Mouse (Mus musculus): Measurements from ENCODE around the gene Gcn1l1. TPM values are rescaled to one million over a fixed set of nuclear protein-coding genes. Genes with fewer than 3 reads are reported as not detected.
"Not testable (repeated sequence)": the region's sequence is repeated elsewhere in the genome, so short reads cannot be mapped to it uniquely, and the experiment has no call there.

The Gcn1l1 gene
- polyA plus RNA-seq (2014; fragmentation: Nextera tagmentation; extraction: Ambion mirVana) = 44.3 and 56.0 TPM in 2 replicates

DNA sequence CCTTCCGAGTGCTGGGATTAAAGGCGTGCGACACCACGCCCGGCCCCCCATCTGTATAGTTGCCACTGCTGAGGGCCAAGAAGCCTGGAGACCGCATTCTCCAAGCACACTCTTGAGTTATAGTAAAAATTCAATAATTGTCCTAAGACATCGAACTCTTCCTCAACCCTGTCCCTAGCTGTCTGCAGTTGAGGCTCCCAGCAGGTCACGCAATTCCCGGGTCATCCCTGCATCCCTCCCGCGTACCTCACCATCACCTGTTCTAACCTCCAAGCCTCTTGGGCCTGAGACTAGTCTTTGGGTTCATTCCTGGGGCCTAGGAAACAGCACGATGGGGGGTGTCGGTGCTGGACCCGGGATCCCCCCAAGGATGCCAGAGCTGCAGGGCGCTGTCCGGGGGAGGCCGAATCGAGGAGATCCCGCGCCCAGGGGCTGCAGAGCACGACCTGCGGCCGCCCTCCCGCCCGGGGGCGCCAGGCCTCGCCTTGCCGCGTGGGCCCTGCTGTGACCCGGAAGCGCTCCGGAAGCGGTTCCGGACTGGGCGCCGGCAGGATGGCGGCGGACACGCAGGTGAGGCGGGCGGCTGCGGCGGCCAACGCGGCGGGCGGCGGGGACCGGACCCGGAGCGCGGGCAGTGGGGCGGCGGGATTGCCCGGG is at the start of gene Gcn1l1:
Gene Gcn1l1, plus strand, starts transcription at position 518 of the 657 bp plus-strand sequence.
- Histone ChIP-seq H3K4me2 (replicated peaks; ENCODE audit: low read depth, low read length) (peak within 1 kb of the TSS; percentile 84), H3K27me3 (ENCODE audit: control insufficient read depth, insufficient read depth, low read length) (no peaks in the 10 kb centered on the region), H3K9ac (ENCODE audit: low read depth, low read length) (peak within 1 kb of the TSS; percentile 94), H3K36me3 (ENCODE audit: control insufficient read depth, insufficient read depth, low read length) (peaks cover 42% of the 10 kb centered on the region), H3K4me3 (ENCODE audit: low read length) (peak within 1 kb of the TSS; percentile 94), H3K4me1 (ENCODE audit: control insufficient read depth, insufficient read depth, low read length) (peaks cover 39% of the 10 kb centered on the region), H3K9me3 (ENCODE audit: control insufficient read depth, low read length) (no peaks in the 10 kb centered on the region), H3K27ac (ENCODE audit: low read depth, low read length) (peak within 1 kb of the TSS; percentile 74; the same call in 1 of the 2 replicates)
- peak; percentile 85 for ATAC-seq (ENCODE audit: low FRiP score, low TSS enrichment)
- 2% methylated on average over 52 of the region's 55 CpGs for WGBS

DNA sequence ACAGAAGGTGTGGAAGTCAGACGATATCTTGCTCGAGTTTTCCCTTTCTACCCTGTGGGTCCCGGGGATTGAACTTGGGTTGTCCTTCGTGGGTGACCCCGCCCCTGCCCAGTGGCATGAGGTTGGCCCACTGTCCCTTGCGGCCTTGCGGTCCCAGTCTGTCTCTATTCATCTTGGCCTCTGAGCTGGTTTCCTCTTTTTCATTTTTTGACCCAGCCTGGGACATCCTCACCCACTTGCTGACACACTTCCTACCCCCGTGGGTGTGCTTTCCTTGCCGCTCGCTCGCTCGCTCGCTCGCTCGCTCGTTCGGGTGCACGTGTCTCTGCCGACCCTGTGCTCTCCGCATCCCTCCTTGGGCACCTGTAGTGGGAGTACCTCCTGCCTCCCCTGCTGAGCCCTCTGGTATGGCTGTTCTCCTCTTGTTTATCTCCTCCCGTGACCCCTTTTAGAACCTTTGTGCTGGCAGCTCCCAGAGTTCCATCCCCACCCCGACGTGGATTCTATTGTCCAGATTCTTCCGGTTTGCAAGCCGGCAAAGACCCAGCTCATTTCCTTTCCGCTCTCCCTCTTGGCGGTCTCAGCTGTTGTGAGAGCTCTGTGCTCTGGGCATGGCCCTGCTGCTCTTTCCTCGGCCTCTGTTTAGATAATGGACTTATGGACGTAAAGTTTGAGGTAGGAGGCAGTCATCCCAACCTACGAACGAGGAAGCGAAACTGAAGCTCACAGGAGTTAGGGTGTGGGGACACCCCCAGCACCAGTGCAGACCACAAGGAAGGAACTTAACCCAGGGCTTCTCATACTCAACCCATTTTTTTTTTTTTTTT is 48.8 kb upstream of the Gcn1l1 start:
- no peak overlapping the region for H3K4me2 ChIP-seq (replicated peaks; ENCODE audit: low read depth, low read length)
- no peak overlapping the region for H3K4me3 ChIP-seq (ENCODE audit: low read length)
- no peak for ATAC-seq (ENCODE audit: low FRiP score, low TSS enrichment)
- H3K36me3 ChIP-seq (ENCODE audit: control insufficient read depth, insufficient read depth, low read length) = no peaks in the 10 kb centered on the region
- H3K27me3 ChIP-seq (ENCODE audit: control insufficient read depth, insufficient read depth, low read length) = no peaks in the 10 kb centered on the region
- no peak overlapping the region for H3K9ac ChIP-seq (ENCODE audit: low read depth, low read length)
- WGBS = 73% methylated on average over 32 of the region's 32 CpGs
- H3K9me3 ChIP-seq (ENCODE audit: control insufficient read depth, low read length) = no peaks in the 10 kb centered on the region
- peaks cover 30% of the 10 kb centered on the region for H3K4me1 ChIP-seq (ENCODE audit: control insufficient read depth, insufficient read depth, low read length)
- H3K27ac ChIP-seq (ENCODE audit: low read depth, low read length) = peak overlapping the region; percentile 59; the same call in 1 of the 2 replicates

DNA sequence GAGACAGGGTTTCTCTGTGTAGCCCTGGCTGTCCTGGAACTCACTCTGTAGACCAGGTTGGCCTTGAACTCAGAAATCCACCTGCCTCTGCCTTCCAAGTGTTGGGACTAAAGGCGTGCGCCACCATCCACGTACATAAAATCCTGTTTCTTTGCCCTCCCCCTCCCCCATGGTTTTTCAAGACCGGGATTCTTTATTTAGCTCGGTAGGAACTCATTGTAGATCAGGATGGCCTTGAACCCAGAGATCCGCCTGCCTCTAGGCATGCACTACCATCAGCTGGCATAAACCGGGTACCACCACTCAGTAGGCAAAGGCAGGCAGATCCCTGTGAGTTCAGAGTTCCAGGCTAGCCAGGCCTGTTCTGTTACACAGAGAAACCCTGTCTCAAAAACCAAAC is 48.1 kb upstream of the Gcn1l1 start:
- peaks cover 36% of the 10 kb centered on the region for H3K4me1 ChIP-seq (ENCODE audit: control insufficient read depth, insufficient read depth, low read length)
- H3K36me3 ChIP-seq (ENCODE audit: control insufficient read depth, insufficient read depth, low read length) = no peaks in the 10 kb centered on the region
- ATAC-seq (ENCODE audit: low FRiP score, low TSS enrichment) = no peak
- 88% methylated on average over 7 of the region's 7 CpGs for WGBS
- no peak overlapping the region for H3K9ac ChIP-seq (ENCODE audit: low read depth, low read length)
- H3K4me2 ChIP-seq (replicated peaks; ENCODE audit: low read depth, low read length) = no peak overlapping the region
- peak overlapping the region; percentile 59; the same call in 1 of the 2 replicates for H3K27ac ChIP-seq (ENCODE audit: low read depth, low read length)
- no peaks in the 10 kb centered on the region for H3K27me3 ChIP-seq (ENCODE audit: control insufficient read depth, insufficient read depth, low read length)
- H3K4me3 ChIP-seq (ENCODE audit: low read length) = no peak overlapping the region
- no peaks in the 10 kb centered on the region for H3K9me3 ChIP-seq (ENCODE audit: control insufficient read depth, low read length)

DNA sequence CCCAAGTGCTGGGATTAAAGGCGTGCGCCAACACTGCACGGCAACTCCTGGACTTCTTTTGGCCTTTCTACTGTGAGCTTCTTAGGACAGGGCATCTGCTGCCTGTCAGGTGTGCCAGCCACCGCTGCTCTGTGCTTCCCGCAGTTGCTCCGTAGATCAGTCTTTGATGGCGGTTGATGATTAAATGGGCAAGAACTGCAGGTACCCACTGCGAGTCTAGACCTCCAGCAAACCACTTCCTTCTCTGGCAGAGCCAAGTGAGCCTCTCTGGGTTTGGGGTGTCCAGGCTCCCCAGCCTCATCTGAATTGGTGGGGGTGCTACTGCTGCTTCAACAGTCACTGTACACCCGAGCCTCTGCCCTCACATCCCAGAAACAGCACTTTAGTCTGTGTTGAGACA is 47.6 kb upstream of the Gcn1l1 start:
- no peaks in the 10 kb centered on the region for H3K27me3 ChIP-seq (ENCODE audit: control insufficient read depth, insufficient read depth, low read length)
- H3K27ac ChIP-seq (ENCODE audit: low read depth, low read length) = no peak overlapping the region
- no peak overlapping the region for H3K4me2 ChIP-seq (replicated peaks; ENCODE audit: low read depth, low read length)
- no peaks in the 10 kb centered on the region for H3K36me3 ChIP-seq (ENCODE audit: control insufficient read depth, insufficient read depth, low read length)
- ATAC-seq (ENCODE audit: low FRiP score, low TSS enrichment) = no peak
- no peak overlapping the region for H3K4me3 ChIP-seq (ENCODE audit: low read length)
- H3K4me1 ChIP-seq (ENCODE audit: control insufficient read depth, insufficient read depth, low read length) = peaks cover 42% of the 10 kb centered on the region
- no peaks in the 10 kb centered on the region for H3K9me3 ChIP-seq (ENCODE audit: control insufficient read depth, low read length)
- WGBS = 91% methylated on average over 9 of the region's 9 CpGs
- no peak overlapping the region for H3K9ac ChIP-seq (ENCODE audit: low read depth, low read length)

DNA sequence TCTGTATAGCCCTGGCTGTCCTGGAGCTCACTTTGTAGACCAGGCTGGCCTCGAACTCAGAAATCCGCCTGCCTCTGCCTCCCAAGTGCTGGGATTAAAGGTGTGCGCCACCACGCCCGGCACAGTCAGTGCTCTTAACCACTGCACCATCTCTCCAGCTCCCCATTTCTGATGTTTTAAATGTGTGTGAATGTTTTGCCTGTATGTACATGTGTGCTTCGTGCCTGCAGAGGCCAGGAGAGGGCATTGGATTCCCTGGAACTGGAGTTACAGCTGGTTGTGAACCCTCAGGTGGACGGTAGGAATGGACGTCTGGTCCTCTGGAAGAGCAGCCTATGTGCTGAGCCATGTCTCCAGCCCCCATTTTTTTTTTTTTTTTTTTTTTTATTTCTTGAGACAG is 46.8 kb upstream of the Gcn1l1 start:
- H3K27ac ChIP-seq (ENCODE audit: low read depth, low read length); H3K36me3 ChIP-seq (ENCODE audit: control insufficient read depth, insufficient read depth, low read length); ATAC-seq (ENCODE audit: low FRiP score, low TSS enrichment); H3K27me3 ChIP-seq (ENCODE audit: control insufficient read depth, insufficient read depth, low read length); H3K9me3 ChIP-seq (ENCODE audit: control insufficient read depth, low read length); H3K9ac ChIP-seq (ENCODE audit: low read depth, low read length); H3K4me2 ChIP-seq (replicated peaks; ENCODE audit: low read depth, low read length); H3K4me3 ChIP-seq (ENCODE audit: low read length): not testable (repeated sequence)
- WGBS = 96% methylated on average over 7 of the region's 8 CpGs
- H3K4me1 ChIP-seq (ENCODE audit: control insufficient read depth, insufficient read depth, low read length) = peaks cover 49% of the 10 kb centered on the region

DNA sequence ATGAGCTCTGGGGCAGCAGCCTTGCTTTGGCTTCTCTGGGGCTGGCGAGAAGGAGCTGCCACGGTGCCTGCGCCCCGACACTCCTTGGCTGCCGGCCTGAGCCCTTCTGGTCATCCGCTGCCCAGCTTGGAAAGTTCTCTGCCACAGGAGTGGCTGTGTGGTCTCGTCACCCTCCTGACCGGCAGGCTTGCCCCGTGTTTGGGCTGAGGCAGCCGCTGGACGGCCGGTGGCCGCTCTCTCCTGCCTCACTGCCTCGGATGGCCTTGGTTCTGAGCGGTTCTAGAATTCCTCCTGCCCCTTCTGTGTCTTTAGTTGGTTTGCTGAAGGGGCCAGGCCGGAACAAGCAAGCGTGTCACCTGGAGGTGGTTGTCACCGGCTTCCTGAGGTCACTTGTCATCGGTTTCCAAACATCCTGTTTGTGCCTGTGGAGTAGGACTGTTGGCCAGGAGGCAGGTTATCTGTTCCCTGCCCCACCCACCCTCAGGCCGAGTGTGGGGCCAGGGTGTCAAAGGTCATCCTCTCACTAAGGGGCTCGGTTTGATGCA is 44.7 kb upstream of the Gcn1l1 start:
- H3K4me1 ChIP-seq (ENCODE audit: control insufficient read depth, insufficient read depth, low read length) = peaks cover 58% of the 10 kb centered on the region

DNA sequence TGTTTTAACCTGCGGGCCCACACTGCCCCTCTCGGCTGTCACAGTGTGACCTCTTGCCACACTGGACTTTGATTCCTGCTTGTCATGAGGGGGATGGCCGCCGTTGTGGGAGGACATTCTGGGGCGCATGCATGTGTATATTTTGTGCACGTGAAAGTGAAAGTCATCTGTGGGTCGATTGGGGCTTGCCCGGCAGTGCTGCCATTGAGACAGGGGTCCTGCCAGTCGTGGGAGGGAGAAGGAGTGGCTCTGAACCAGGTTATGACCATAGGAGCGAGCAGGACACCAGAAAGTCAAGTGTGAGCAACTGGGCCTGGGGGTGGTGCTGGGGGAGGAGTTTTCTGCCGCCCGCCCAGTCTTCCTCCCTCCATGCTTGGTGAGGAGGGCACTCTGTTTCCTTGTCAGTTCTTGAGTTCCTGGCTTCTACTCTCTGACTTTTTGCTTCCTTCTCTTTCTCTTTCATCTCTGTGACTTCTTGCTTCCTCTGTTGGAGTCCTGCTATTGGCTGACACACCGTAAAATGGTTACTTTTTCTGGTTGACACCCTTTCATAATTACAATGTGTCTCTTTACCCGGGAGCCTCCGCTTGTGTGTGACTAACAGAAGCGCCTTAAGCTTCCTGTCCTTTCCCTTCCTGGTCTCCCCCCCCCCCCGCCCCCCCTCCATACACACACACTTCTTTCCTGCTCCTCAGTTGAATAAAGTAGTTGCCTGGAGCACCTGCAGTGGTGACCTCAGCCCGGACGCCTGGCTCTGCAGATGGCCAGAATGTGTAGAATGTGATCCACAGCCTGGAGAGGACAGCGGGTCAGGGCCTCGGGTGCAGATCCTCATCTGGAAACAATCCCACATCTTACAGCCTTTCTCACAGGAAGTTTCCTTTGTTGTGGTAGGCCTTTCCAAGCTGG is 43.2 kb upstream of the Gcn1l1 start:
- Histone ChIP-seq H3K27ac (ENCODE audit: low read depth, low read length) (peak overlapping the region; percentile 63; the same call in 1 of the 2 replicates), H3K27me3 (ENCODE audit: control insufficient read depth, insufficient read depth, low read length) (no peaks in the 10 kb centered on the region), H3K36me3 (ENCODE audit: control insufficient read depth, insufficient read depth, low read length) (no peaks in the 10 kb centered on the region), H3K4me2 (replicated peaks; ENCODE audit: low read depth, low read length) (no peak overlapping the region; the same call in 1 of the 2 replicates), H3K9ac (ENCODE audit: low read depth, low read length) (no peak overlapping the region), H3K9me3 (ENCODE audit: control insufficient read depth, low read length) (no peaks in the 10 kb centered on the region), H3K4me1 (ENCODE audit: control insufficient read depth, insufficient read depth, low read length) (peaks cover 62% of the 10 kb centered on the region), H3K4me3 (ENCODE audit: low read length) (no peak overlapping the region)
- no peak for ATAC-seq (ENCODE audit: low FRiP score, low TSS enrichment)
- 44% methylated on average over 21 of the region's 21 CpGs for WGBS

More for the DNA sequence above, 44.7 kb upstream of the Gcn1l1 start:
- Histone ChIP-seq H3K4me3 (ENCODE audit: low read length) (no peak overlapping the region), H3K27ac (ENCODE audit: low read depth, low read length) (peak overlapping the region; percentile 63; the same call in 1 of the 2 replicates), H3K9me3 (ENCODE audit: control insufficient read depth, low read length) (no peaks in the 10 kb centered on the region), H3K36me3 (ENCODE audit: control insufficient read depth, insufficient read depth, low read length) (no peaks in the 10 kb centered on the region), H3K9ac (ENCODE audit: low read depth, low read length) (peak overlapping the region; percentile 7; the same call in 1 of the 2 replicates), H3K4me2 (replicated peaks; ENCODE audit: low read depth, low read length) (no peak overlapping the region), H3K27me3 (ENCODE audit: control insufficient read depth, insufficient read depth, low read length) (no peaks in the 10 kb centered on the region)
- ATAC-seq (ENCODE audit: low FRiP score, low TSS enrichment) = no peak
- 60% methylated on average over 20 of the region's 21 CpGs for whole genome bisulfite sequencing

DNA sequence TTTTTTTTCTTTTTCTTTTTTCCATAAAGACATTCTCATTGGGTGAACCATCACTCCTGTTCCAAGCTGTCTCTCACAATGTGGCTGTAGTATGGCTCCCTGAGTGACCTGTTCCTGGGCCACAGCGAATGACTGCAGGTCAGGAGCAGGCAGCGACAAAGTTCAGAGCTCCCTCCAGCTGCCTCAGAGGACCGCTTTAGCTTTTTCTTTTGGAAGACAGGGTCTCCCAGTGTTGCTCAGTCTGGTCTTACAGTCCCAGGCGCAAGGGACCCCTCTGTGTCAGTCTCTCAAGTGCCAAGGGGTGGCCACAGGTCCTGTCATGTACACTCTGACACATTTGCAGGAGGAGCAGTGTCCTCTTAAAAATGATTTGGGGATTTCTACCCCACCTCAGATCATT is 42.5 kb upstream of the Gcn1l1 start:
- peaks cover 62% of the 10 kb centered on the region for H3K4me1 ChIP-seq (ENCODE audit: control insufficient read depth, insufficient read depth, low read length)
- no peak for ATAC-seq (ENCODE audit: low FRiP score, low TSS enrichment)
- no peak overlapping the region for H3K9ac ChIP-seq (ENCODE audit: low read depth, low read length)
- H3K36me3 ChIP-seq (ENCODE audit: control insufficient read depth, insufficient read depth, low read length) = no peaks in the 10 kb centered on the region
- H3K27me3 ChIP-seq (ENCODE audit: control insufficient read depth, insufficient read depth, low read length) = no peaks in the 10 kb centered on the region
- H3K27ac ChIP-seq (ENCODE audit: low read depth, low read length) = peak overlapping the region; percentile 63
- no peak overlapping the region for H3K4me3 ChIP-seq (ENCODE audit: low read length)
- H3K4me2 ChIP-seq (replicated peaks; ENCODE audit: low read depth, low read length) = no peak overlapping the region
- H3K9me3 ChIP-seq (ENCODE audit: control insufficient read depth, low read length) = no peaks in the 10 kb centered on the region
- 70% methylated on average over 4 of the region's 4 CpGs for WGBS
